Mouse (Mus musculus): ENCODE measurements around the gene Tnfrsf21. TPM values are rescaled to one million over a fixed set of nuclear protein-coding genes. Genes with fewer than 3 reads are reported as not detected.

The Tnfrsf21 gene
- polyA plus RNA-seq, 1 experiment from 2014 or later, result 52.6 TPM

GRCm38 (mm10) chr17:43134991-43135390, 118.6 kb downstream of the Tnfrsf21 start:
- Histone ChIP-seq H3K9ac (ENCODE audit: low read depth, low read length) (no peak overlapping the region), H3K4me1 (replicated peaks; ENCODE audit: insufficient read depth, low read length) (no peaks in the 10 kb centered on the region), H3K27ac (no peak overlapping the region), H3K4me3 (replicated peaks; ENCODE audit: low read depth, low read length) (no peak overlapping the region), H3K9me3 (replicated peaks; ENCODE audit: low read length) (no peaks in the 10 kb centered on the region), H3K36me3 (ENCODE audit: insufficient read depth, low read length) (no peaks in the 10 kb centered on the region), H3K27me3 (ENCODE audit: insufficient read depth, low read length) (no peaks in the 10 kb centered on the region), H3K4me2 (ENCODE audit: low read length) (no peak overlapping the region)
- DNase-seq (ENCODE audit: low spot score) (no peak), ATAC-seq (replicated peaks; ENCODE audit: low FRiP score, low read depth) (no peak)
- TF ChIP-seq CTCF (IDR thresholded peaks at IDR 0.05; ENCODE audit: low read depth), result no peak
- 57% methylated on average over 4 of the region's 4 CpGs for WGBS

- no peaks in the 10 kb centered on the region for H3K4me1 ChIP-seq (replicated peaks; ENCODE audit: insufficient read depth, low read length)
- H3K27ac ChIP-seq, result no peak overlapping the region
- no peaks in the 10 kb centered on the region for H3K27me3 ChIP-seq (ENCODE audit: insufficient read depth, low read length)
- TF ChIP-seq CTCF (IDR thresholded peaks at IDR 0.05; ENCODE audit: low read depth), result no peak
- H3K36me3 ChIP-seq (ENCODE audit: insufficient read depth, low read length), result no peaks in the 10 kb centered on the region
- H3K9me3 ChIP-seq (replicated peaks; ENCODE audit: low read length), result no peaks in the 10 kb centered on the region
- no peak overlapping the region for H3K4me3 ChIP-seq (replicated peaks; ENCODE audit: low read depth, low read length)
- ATAC-seq (replicated peaks; ENCODE audit: low FRiP score, low read depth) (no peak), DNase-seq (ENCODE audit: low spot score) (no peak)
- WGBS, result 47% methylated on average over 7 of the region's 7 CpGs
- no peak overlapping the region for H3K9ac ChIP-seq (ENCODE audit: low read depth, low read length)
- no peak overlapping the region for H3K4me2 ChIP-seq (ENCODE audit: low read length)
Measured at GRCm38 (mm10) chr17:43135398-43136265, 119.3 kb downstream of the Tnfrsf21 start.

- DNase-seq (ENCODE audit: low spot score), result no peak
- no peak overlapping the region for H3K4me2 ChIP-seq (ENCODE audit: low read length)
- H3K36me3 ChIP-seq (ENCODE audit: insufficient read depth, low read length), result no peaks in the 10 kb centered on the region
- no peak overlapping the region for H3K9ac ChIP-seq (ENCODE audit: low read depth, low read length)
- no peak overlapping the region for H3K27ac ChIP-seq
- 68% methylated on average over 4 of the region's 4 CpGs for WGBS
- no peaks in the 10 kb centered on the region for H3K27me3 ChIP-seq (ENCODE audit: insufficient read depth, low read length)
- no peak for TF ChIP-seq CTCF (IDR thresholded peaks at IDR 0.05; ENCODE audit: low read depth)
- no peaks in the 10 kb centered on the region for H3K4me1 ChIP-seq (replicated peaks; ENCODE audit: insufficient read depth, low read length)
- ATAC-seq (replicated peaks; ENCODE audit: low FRiP score, low read depth), result no peak
- no peaks in the 10 kb centered on the region for H3K9me3 ChIP-seq (replicated peaks; ENCODE audit: low read length)
- no peak overlapping the region for H3K4me3 ChIP-seq (replicated peaks; ENCODE audit: low read depth, low read length)
Measured at GRCm38 (mm10) chr17:43136720-43137119, 120.4 kb downstream of the Tnfrsf21 start.

DNA sequence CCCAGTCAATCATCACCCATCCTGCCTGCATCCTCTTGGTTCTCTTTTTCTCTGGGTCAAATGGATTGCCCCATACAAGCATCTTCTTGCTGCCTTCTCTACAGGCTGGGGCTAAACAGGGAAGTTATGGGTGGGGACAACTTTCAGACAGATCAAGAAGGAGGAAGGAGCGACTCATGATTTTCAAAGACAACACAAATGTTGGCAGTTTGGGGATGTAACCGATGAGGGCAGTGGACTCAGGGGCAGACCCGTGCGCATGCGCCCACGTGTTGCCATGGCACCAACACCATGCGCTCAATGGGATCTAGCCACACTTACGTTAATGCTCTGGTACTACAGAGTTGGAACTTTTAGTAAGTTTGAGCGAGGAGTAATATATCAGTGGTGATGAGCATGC, 121.5 kb downstream of the Tnfrsf21 start:
- Histone ChIP-seq H3K4me2 (ENCODE audit: low read length) (no peak overlapping the region), H3K9ac (ENCODE audit: low read depth, low read length) (no peak overlapping the region), H3K27ac (no peak overlapping the region), H3K27me3 (ENCODE audit: insufficient read depth, low read length) (no peaks in the 10 kb centered on the region), H3K4me3 (replicated peaks; ENCODE audit: low read depth, low read length) (no peak overlapping the region), H3K4me1 (replicated peaks; ENCODE audit: insufficient read depth, low read length) (no peaks in the 10 kb centered on the region), H3K9me3 (replicated peaks; ENCODE audit: low read length) (no peaks in the 10 kb centered on the region), H3K36me3 (ENCODE audit: insufficient read depth, low read length) (no peaks in the 10 kb centered on the region)
- 93% methylated on average over 9 of the region's 9 CpGs for WGBS
- TF ChIP-seq CTCF (IDR thresholded peaks at IDR 0.05; ENCODE audit: low read depth), result no peak
- no peak for ATAC-seq (replicated peaks; ENCODE audit: low FRiP score, low read depth)
- no peak for DNase-seq (ENCODE audit: low spot score)

DNA sequence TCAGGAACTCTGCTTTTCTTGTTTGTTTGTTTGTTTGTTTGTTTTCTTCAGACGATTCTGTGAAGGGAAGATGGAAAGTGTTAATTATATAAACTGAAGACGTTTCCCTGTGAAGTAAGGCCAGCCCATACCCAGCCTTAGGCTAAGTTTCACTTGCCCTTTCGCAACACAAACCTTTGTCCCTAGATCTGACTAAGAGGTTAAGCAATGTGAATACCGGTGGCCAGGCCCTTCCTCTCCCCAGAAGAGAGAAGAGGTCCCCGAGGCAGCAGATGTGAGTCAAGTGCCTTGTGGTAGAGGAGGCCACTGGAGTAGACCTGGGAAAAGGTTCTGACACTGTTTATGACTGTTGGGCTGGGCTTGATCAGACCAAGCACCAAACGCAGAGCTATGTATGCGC, 122.0 kb downstream of the Tnfrsf21 start:
- no peaks in the 10 kb centered on the region for H3K4me1 ChIP-seq (replicated peaks; ENCODE audit: insufficient read depth, low read length)
- no peak overlapping the region for H3K4me3 ChIP-seq (replicated peaks; ENCODE audit: low read depth, low read length)
- no peaks in the 10 kb centered on the region for H3K36me3 ChIP-seq (ENCODE audit: insufficient read depth, low read length)
- H3K9me3 ChIP-seq (replicated peaks; ENCODE audit: low read length), result no peaks in the 10 kb centered on the region
- no peak for ATAC-seq (replicated peaks; ENCODE audit: low FRiP score, low read depth)
- TF ChIP-seq CTCF (IDR thresholded peaks at IDR 0.05; ENCODE audit: low read depth), result no peak
- no peak overlapping the region for H3K9ac ChIP-seq (ENCODE audit: low read depth, low read length)
- DNase-seq (ENCODE audit: low spot score), result no peak
- no peak overlapping the region for H3K4me2 ChIP-seq (ENCODE audit: low read length)
- WGBS, result 78% methylated on average over 7 of the region's 7 CpGs
- no peak overlapping the region for H3K27ac ChIP-seq
- H3K27me3 ChIP-seq (ENCODE audit: insufficient read depth, low read length), result no peaks in the 10 kb centered on the region

Other genes with a start within 250 kb of the Tnfrsf21 start
- 37.7 and 39.2 TPM in 2 replicates for gene Cd2ap, start 139.9 kb upstream of the Tnfrsf21 start, polyA plus RNA-seq (2015; fragmentation: Nextera tagmentation; extraction: Ambion mirVana)

Data from kidney, postnatal 0 days (tissue).